Mouse (Mus musculus): ENCODE results near the gene Oosp1.

The Oosp1 gene

DNA sequence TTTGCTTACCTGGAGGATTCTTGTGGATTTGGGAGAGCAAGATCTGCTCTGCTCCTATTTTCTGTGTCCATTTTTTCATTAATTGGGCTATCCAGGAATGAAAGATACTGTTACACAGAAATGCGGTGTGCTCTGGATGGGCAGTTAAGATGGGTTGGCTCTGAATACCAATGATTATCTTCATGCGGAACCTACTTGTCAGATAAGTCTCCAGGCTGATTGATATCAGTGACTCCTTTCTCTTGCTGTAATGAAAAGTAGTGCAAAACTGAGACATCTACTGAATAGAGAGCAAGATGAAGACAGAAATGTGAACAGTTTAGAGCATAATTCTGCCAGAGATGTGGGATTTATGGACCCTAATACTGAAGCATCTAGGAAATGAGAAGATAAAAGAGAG, 67.4 kb downstream of the Oosp1 start, which contains the start of gene Ms4a2:
Gene Ms4a2 (minus strand): TSS at position 169 of the 400 bp plus-strand sequence.
- no peak for DNase-seq (ENCODE audit: low spot score in 2 of 2)

DNA sequence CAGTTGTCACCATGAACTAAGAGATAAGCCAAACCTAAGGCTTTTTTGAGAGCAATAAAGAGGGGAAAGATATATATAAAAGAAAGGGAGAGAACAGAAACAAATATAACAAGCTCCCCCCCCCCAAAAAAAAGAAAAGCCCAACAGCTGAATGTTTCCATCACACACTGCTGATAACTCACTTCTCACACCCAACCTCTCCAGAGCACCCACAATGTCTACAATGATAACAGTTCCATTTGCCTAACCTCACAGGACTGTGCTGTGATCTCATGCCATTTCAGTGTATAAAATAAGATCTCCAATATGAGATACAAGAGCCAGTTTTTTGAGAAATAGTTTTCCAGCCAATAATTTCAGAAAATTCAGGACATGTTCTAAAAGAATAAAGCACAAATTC, 73.0 kb downstream of the Oosp1 start:
- DNase-seq (ENCODE audit: low spot score in 2 of 2) = no peak
